Comparison of ENCODE assay signal across 8 mouse cellular contexts in the genomic region with DNA sequence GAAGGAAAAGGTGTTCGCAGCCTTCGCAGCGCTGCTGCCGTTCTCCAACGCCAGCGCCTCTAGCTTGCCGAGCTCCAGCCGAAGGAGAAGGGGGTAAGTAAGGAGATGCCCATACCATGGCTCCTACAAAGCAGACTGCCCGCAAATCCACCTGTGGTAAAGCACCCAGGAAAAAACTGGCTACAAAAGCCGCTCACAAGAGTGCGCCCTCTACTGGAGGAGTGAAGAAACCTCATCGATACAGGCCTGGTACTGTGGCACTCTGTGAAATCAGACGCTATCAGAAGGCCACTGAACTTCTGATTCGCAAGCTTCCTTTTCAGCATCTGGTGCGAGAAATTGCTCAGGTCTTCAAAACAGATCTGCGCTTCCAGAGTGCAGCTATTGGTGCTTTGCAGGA. TPM values are rescaled to one million over a fixed set of nuclear protein-coding genes. Genes with fewer than 3 reads are reported as not detected.
DNase-seq lines count a peak whose midpoint lies in the region; ATAC-seq and TF ChIP-seq lines count a peak whose summit lies in the region.
"Had no signal": no experiment of that assay in that cellular context is flagged by ENCODE, and none has a peak within 500 bp of the region (broad histone marks: within the 10 kb centered on the region; RNA-seq: fewer than 3 reads in every experiment).

No protein-coding gene starts in this region.

- no peak overlapping the region for H3K27ac ChIP-seq in intestine, postnatal 0 days (ENCODE audit: low read depth, low read length)
- no peak overlapping the region for H3K27ac ChIP-seq in intestine, embryonic 15.5 days
- H3K27ac ChIP-seq in forebrain, embryonic 11.5 days (ENCODE audit: low read depth, low read length): no peak overlapping the region

- H3K9me3 ChIP-seq in intestine, postnatal 0 days (ENCODE audit: control insufficient read depth): no peaks in the 10 kb centered on the region
- H3K9me3 ChIP-seq in intestine, embryonic 15.5 days: no peaks in the 10 kb centered on the region
- H3K9me3 ChIP-seq in forebrain, embryonic 11.5 days (ENCODE audit: control insufficient read depth, low read length): no peaks in the 10 kb centered on the region

- 80% methylated on average over 16 of the region's 16 CpGs for WGBS in intestine, postnatal 0 days
- 83% methylated on average over 16 of the region's 16 CpGs for WGBS in intestine, embryonic 15.5 days
- WGBS in forebrain, embryonic 11.5 days: 80% methylated on average over 16 of the region's 16 CpGs

- TF ChIP-seq CTCF in intestine, postnatal 0 days (IDR thresholded peaks at IDR 0.05; ENCODE audit: low read depth): peak; percentile 70

- no peaks in the 10 kb centered on the region for H3K27me3 ChIP-seq in intestine, postnatal 0 days (replicated peaks; ENCODE audit: control insufficient read depth, insufficient read depth, low read length)
- H3K27me3 ChIP-seq in intestine, embryonic 15.5 days (replicated peaks): no peaks in the 10 kb centered on the region
- H3K27me3 ChIP-seq in forebrain, embryonic 11.5 days (ENCODE audit: control insufficient read depth, insufficient read depth, low read length): no peaks in the 10 kb centered on the region

- no peak for ATAC-seq in intestine, postnatal 0 days
- no peak for ATAC-seq in intestine, embryonic 15.5 days
- ATAC-seq in megakaryocyte, adult 5-6 weeks (ENCODE audit: poor library complexity, severe bottlenecking): peak; percentile 64
- ATAC-seq in forebrain, embryonic 11.5 days (replicated peaks; ENCODE audit: low FRiP score): no peak

- H3K4me2 ChIP-seq in intestine, postnatal 0 days (replicated peaks; ENCODE audit: low read depth): no peak overlapping the region
- H3K4me2 ChIP-seq in intestine, embryonic 15.5 days (replicated peaks): no peak overlapping the region
- H3K4me2 ChIP-seq in forebrain, embryonic 11.5 days (ENCODE audit: low read depth, low read length, severe bottlenecking): no peak overlapping the region

- no peak overlapping the region for H3K9ac ChIP-seq in intestine, postnatal 0 days (ENCODE audit: low read depth, low read length)
- no peak overlapping the region for H3K9ac ChIP-seq in intestine, embryonic 15.5 days
- H3K9ac ChIP-seq in forebrain, embryonic 11.5 days (ENCODE audit: low read length): no peak overlapping the region

- no peaks in the 10 kb centered on the region for H3K4me1 ChIP-seq in intestine, postnatal 0 days (replicated peaks; ENCODE audit: control insufficient read depth, insufficient read depth, low read length)
- no peaks in the 10 kb centered on the region for H3K4me1 ChIP-seq in intestine, embryonic 15.5 days (replicated peaks)
- H3K4me1 ChIP-seq in forebrain, embryonic 11.5 days (replicated peaks; ENCODE audit: control insufficient read depth, insufficient read depth, low read length): no peaks in the 10 kb centered on the region

- peak; percentile 28 for DNase-seq in CD4-positive helper T cell, adult 2 months (ENCODE audit: low read depth, low spot score)
- peak; percentile 55 for DNase-seq in R1 (ENCODE audit: low read depth, low spot score)
- no peak for DNase-seq in right cerebral cortex, adult 2 months (ENCODE audit: low spot score in 2 of 2)
- DNase-seq in forebrain, embryonic 11.5 days (ENCODE audit: low spot score): no peak
- DNase-seq: spleen, adult 18-20 months had no signal

- H3K4me3 ChIP-seq in intestine, postnatal 0 days (ENCODE audit: low read depth, low read length): no peak overlapping the region
- no peak overlapping the region for H3K4me3 ChIP-seq in intestine, embryonic 15.5 days (replicated peaks)
- no peak overlapping the region for H3K4me3 ChIP-seq in forebrain, embryonic 11.5 days (ENCODE audit: low read depth, low read length)

- no peaks in the 10 kb centered on the region for H3K36me3 ChIP-seq in intestine, postnatal 0 days (ENCODE audit: control insufficient read depth, insufficient read depth)
- no peaks in the 10 kb centered on the region for H3K36me3 ChIP-seq in intestine, embryonic 15.5 days
- no peaks in the 10 kb centered on the region for H3K36me3 ChIP-seq in forebrain, embryonic 11.5 days (ENCODE audit: control insufficient read depth, insufficient read depth, low read length)

RNA-seq across cellular contexts. Expression of a gene that starts 55.0 kb away (rescaled TPM):
- polyA plus RNA-seq in intestine, postnatal 0 days (2015; fragmentation: Nextera tagmentation; extraction: Ambion mirVana): 0.25 and 0.67 TPM in 2 replicates
- 0.25 and 0.39 TPM in 2 replicates for polyA plus RNA-seq in intestine, embryonic 15.5 days (2015; fragmentation: Nextera tagmentation; extraction: Ambion mirVana)
- not detected in 2 replicates for total RNA-seq in megakaryocyte, adult 5-6 weeks (2015)
- total RNA-seq in megakaryocyte, adult 5-6 weeks (2017): not detected in 2 replicates
- 0.43 and 0.80 TPM in 2 replicates for polyA plus RNA-seq in forebrain, embryonic 11.5 days (2014; fragmentation: Nextera tagmentation; extraction: Ambion mirVana)

Comparison
In these comparisons a context has a peak if more than half of its experiments do, and no peak if none do; other contexts are left out.
1. DNase-seq: peak in CD4-positive helper T cell, adult 2 months (single experiment) and R1 (single experiment); none in right cerebral cortex, adult 2 months (0 of 2) and forebrain, embryonic 11.5 days (single experiment).